Mouse (Mus musculus): ENCODE data around the gene Fbxo41. TPM values are rescaled to one million over a fixed set of nuclear protein-coding genes. Genes with fewer than 3 reads are reported as not detected.
A peak's percentile ranks its signal among the peaks of the same experiment; 100 is the strongest.

Fbxo41 gene
- total and polyA plus RNA-seq, 3 experiments = 0.02 TPM; not detected in 1

- Histone ChIP-seq H3K36me3 (ENCODE audit: control insufficient read depth, insufficient read depth, low read length) (no peaks in the 10 kb centered on the region), H3K27me3 (ENCODE audit: control insufficient read depth, insufficient read depth, low read length) (peaks cover 11% of the 10 kb centered on the region; the same call in 1 of the 2 replicates), H3K27ac (no peak overlapping the region), H3K79me2 (replicated peaks; ENCODE audit: control insufficient read depth, insufficient read depth, low read length) (no peaks in the 10 kb centered on the region), H3K9ac (ENCODE audit: low read depth, low read length) (no peak overlapping the region), H3K4me3 (no peak overlapping the region), H3K4me1 (ENCODE audit: control insufficient read depth, insufficient read depth, low read length) (no peaks in the 10 kb centered on the region)
- TF ChIP-seq POLR2A (IDR thresholded peaks at IDR 0.05; ENCODE audit: insufficient read depth, low read depth, low read length) (no peak), CTCF (IDR thresholded peaks at IDR 0.05) (no peak), EP300 (IDR thresholded peaks at IDR 0.05; ENCODE audit: insufficient read depth, low read depth, low read length) (no peak)
- WGBS = 33% methylated on average over 14 of the region's 14 CpGs
- intact Hi-C loops (cut with DNase I) = no loop called here
- no peak for DNase-seq
These were observed 24.4 kb downstream of the Fbxo41 start for GRCm38 (mm10) chr6:85478416-85478815.

GRCm38 (mm10) chr6:85477366-85477917 is 25.4 kb downstream of the Fbxo41 start:
- no peak overlapping the region for H3K9ac ChIP-seq (ENCODE audit: low read depth, low read length)
- H3K36me3 ChIP-seq (ENCODE audit: control insufficient read depth, insufficient read depth, low read length) = no peaks in the 10 kb centered on the region
- DNase-seq = no peak
- intact Hi-C loops (cut with DNase I) = no loop called here
- H3K27me3 ChIP-seq (ENCODE audit: control insufficient read depth, insufficient read depth, low read length) = peaks cover 9% of the 10 kb centered on the region; the same call in 1 of the 2 replicates
- H3K4me3 ChIP-seq = no peak overlapping the region
- no peaks in the 10 kb centered on the region for H3K79me2 ChIP-seq (replicated peaks; ENCODE audit: control insufficient read depth, insufficient read depth, low read length)
- no peak overlapping the region for H3K27ac ChIP-seq
- H3K4me1 ChIP-seq (ENCODE audit: control insufficient read depth, insufficient read depth, low read length) = no peaks in the 10 kb centered on the region
- TF ChIP-seq CTCF (IDR thresholded peaks at IDR 0.05) (peak; percentile 37), POLR2A (IDR thresholded peaks at IDR 0.05; ENCODE audit: insufficient read depth, low read depth, low read length) (no peak)
- 39% methylated on average over 10 of the region's 10 CpGs for WGBS

GRCm38 (mm10) chr6:85475581-85475980 is 27.2 kb downstream of the Fbxo41 start:
- intact Hi-C loops (cut with DNase I) = no loop called here
- peaks cover 4% of the 10 kb centered on the region; the same call in 1 of the 2 replicates for H3K27me3 ChIP-seq (ENCODE audit: control insufficient read depth, insufficient read depth, low read length)
- no peak overlapping the region for H3K4me3 ChIP-seq
- no peak for TF ChIP-seq EP300 (IDR thresholded peaks at IDR 0.05; ENCODE audit: insufficient read depth, low read depth, low read length)
- TF ChIP-seq CTCF (IDR thresholded peaks at IDR 0.05) = no peak
- no peak for TF ChIP-seq POLR2A (IDR thresholded peaks at IDR 0.05; ENCODE audit: insufficient read depth, low read depth, low read length)
- no peaks in the 10 kb centered on the region for H3K79me2 ChIP-seq (replicated peaks; ENCODE audit: control insufficient read depth, insufficient read depth, low read length)
- no peaks in the 10 kb centered on the region for H3K4me1 ChIP-seq (ENCODE audit: control insufficient read depth, insufficient read depth, low read length)
- DNase-seq = no peak
- 83% methylated on average over 3 of the region's 3 CpGs for WGBS
- no peak overlapping the region for H3K9ac ChIP-seq (ENCODE audit: low read depth, low read length)
- no peaks in the 10 kb centered on the region for H3K36me3 ChIP-seq (ENCODE audit: control insufficient read depth, insufficient read depth, low read length)
- no peak overlapping the region for H3K27ac ChIP-seq

GRCm38 (mm10) chr6:85472542-85472941 is 30.3 kb downstream of the Fbxo41 start:
- Histone ChIP-seq H3K36me3 (ENCODE audit: control insufficient read depth, insufficient read depth, low read length) (no peaks in the 10 kb centered on the region), H3K4me3 (no peak overlapping the region), H3K27ac (no peak overlapping the region), H3K9ac (ENCODE audit: low read depth, low read length) (no peak overlapping the region), H3K79me2 (replicated peaks; ENCODE audit: control insufficient read depth, insufficient read depth, low read length) (no peaks in the 10 kb centered on the region), H3K4me1 (ENCODE audit: control insufficient read depth, insufficient read depth, low read length) (no peaks in the 10 kb centered on the region), H3K27me3 (ENCODE audit: control insufficient read depth, insufficient read depth, low read length) (peaks cover 2% of the 10 kb centered on the region; the same call in 1 of the 2 replicates)
- intact Hi-C loops (cut with DNase I) = no loop called here
- DNase-seq = no peak
- TF ChIP-seq EP300 (IDR thresholded peaks at IDR 0.05; ENCODE audit: insufficient read depth, low read depth, low read length) = no peak
- TF ChIP-seq POLR2A (IDR thresholded peaks at IDR 0.05; ENCODE audit: insufficient read depth, low read depth, low read length) = no peak
- TF ChIP-seq CTCF (IDR thresholded peaks at IDR 0.05) = no peak
- 60% methylated on average over 5 of the region's 5 CpGs for WGBS

GRCm38 (mm10) chr6:85471962-85472361 is 30.8 kb downstream of the Fbxo41 start:
- Histone ChIP-seq H3K4me3 (no peak overlapping the region), H3K27ac (no peak overlapping the region), H3K79me2 (replicated peaks; ENCODE audit: control insufficient read depth, insufficient read depth, low read length) (no peaks in the 10 kb centered on the region), H3K36me3 (ENCODE audit: control insufficient read depth, insufficient read depth, low read length) (no peaks in the 10 kb centered on the region), H3K27me3 (ENCODE audit: control insufficient read depth, insufficient read depth, low read length) (no peaks in the 10 kb centered on the region), H3K4me1 (ENCODE audit: control insufficient read depth, insufficient read depth, low read length) (no peaks in the 10 kb centered on the region), H3K9ac (ENCODE audit: low read depth, low read length) (no peak overlapping the region)
- no peak for DNase-seq
- intact Hi-C loops (cut with DNase I) = no loop called here
- 49% methylated on average over 8 of the region's 8 CpGs for WGBS
- TF ChIP-seq POLR2A (IDR thresholded peaks at IDR 0.05; ENCODE audit: insufficient read depth, low read depth, low read length) (no peak), CTCF (IDR thresholded peaks at IDR 0.05) (no peak), EP300 (IDR thresholded peaks at IDR 0.05; ENCODE audit: insufficient read depth, low read depth, low read length) (no peak)

GRCm38 (mm10) chr6:85469660-85470430 is 32.9 kb downstream of the Fbxo41 start:
- DNase-seq = no peak
- Histone ChIP-seq H3K4me1 (ENCODE audit: control insufficient read depth, insufficient read depth, low read length) (no peaks in the 10 kb centered on the region), H3K36me3 (ENCODE audit: control insufficient read depth, insufficient read depth, low read length) (no peaks in the 10 kb centered on the region), H3K79me2 (replicated peaks; ENCODE audit: control insufficient read depth, insufficient read depth, low read length) (no peaks in the 10 kb centered on the region), H3K27me3 (ENCODE audit: control insufficient read depth, insufficient read depth, low read length) (no peaks in the 10 kb centered on the region), H3K27ac (no peak overlapping the region), H3K4me3 (no peak overlapping the region), H3K9ac (ENCODE audit: low read depth, low read length) (no peak overlapping the region)
- intact Hi-C loops (cut with DNase I) = no loop called here
- WGBS = 70% methylated on average over 5 of the region's 5 CpGs
- TF ChIP-seq POLR2A (IDR thresholded peaks at IDR 0.05; ENCODE audit: insufficient read depth, low read depth, low read length) (no peak), CTCF (IDR thresholded peaks at IDR 0.05) (no peak), EP300 (IDR thresholded peaks at IDR 0.05; ENCODE audit: insufficient read depth, low read depth, low read length) (no peak)

Measured in heart, adult 2 months (tissue).